Mouse (Mus musculus): ENCODE data around the gene Adamts6. TPM values are rescaled to one million over a fixed set of nuclear protein-coding genes. Genes with fewer than 3 reads are reported as not detected.

The Adamts6 gene
- polyA plus RNA-seq, 1 experiment from 2014 or later = 1.8 TPM

DNA sequence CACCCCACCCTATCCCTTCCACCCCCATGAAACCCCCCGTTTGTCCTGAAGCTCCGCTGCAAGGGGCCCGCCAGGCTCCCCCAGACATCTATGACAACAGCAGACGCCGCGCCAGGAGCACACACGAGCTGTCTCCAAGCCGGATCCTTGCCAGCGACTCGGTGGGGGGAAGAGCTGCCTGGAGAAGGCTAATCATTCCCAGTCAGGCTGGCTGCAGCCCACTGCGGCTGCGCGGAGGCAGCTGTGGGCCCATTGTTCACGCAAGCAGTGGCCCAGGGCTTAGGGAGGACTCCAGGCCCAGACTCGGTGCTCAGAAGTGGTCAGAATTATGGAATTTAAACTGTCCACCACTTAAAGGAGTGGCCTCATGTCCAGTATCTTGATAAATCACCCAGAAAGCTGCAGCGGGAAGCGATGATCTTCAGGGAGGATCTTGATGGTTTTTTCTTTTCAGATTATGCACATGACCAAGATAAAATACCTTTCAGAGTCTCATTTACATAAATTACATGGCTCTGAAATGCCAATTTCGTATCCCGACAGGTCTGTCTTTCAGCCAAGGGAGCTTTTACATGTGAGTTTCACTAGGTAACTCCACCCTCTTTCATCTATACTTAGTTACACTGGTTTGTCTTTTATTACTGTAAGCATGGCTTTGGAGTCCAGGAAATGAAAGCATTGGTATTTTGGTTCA lies 230.8 kb downstream of the Adamts6 start:
- H3K36me3 ChIP-seq (ENCODE audit: control insufficient read depth, insufficient read depth) = no peaks in the 10 kb centered on the region
- 3% methylated on average over 19 of the region's 19 CpGs for WGBS
- peak overlapping the region; percentile 39 for H3K4me3 ChIP-seq (replicated peaks; ENCODE audit: low read length)
- H3K27ac ChIP-seq (ENCODE audit: low read length) = peak overlapping the region; percentile 97
- peak overlapping the region; percentile 58 for H3K4me2 ChIP-seq (ENCODE audit: low read length)
- ATAC-seq = peak; percentile 97
- peaks cover 2% of the 10 kb centered on the region; the same call in 1 of the 2 replicates for H3K9me3 ChIP-seq (ENCODE audit: control insufficient read depth, low read length)
- no peaks in the 10 kb centered on the region for H3K27me3 ChIP-seq (replicated peaks; ENCODE audit: control insufficient read depth, insufficient read depth, low read length)
- H3K4me1 ChIP-seq (replicated peaks; ENCODE audit: control insufficient read depth, insufficient read depth, low read length) = peaks cover 15% of the 10 kb centered on the region
- peak overlapping the region; percentile 60 for H3K9ac ChIP-seq (replicated peaks; ENCODE audit: low read depth, low read length)

DNA sequence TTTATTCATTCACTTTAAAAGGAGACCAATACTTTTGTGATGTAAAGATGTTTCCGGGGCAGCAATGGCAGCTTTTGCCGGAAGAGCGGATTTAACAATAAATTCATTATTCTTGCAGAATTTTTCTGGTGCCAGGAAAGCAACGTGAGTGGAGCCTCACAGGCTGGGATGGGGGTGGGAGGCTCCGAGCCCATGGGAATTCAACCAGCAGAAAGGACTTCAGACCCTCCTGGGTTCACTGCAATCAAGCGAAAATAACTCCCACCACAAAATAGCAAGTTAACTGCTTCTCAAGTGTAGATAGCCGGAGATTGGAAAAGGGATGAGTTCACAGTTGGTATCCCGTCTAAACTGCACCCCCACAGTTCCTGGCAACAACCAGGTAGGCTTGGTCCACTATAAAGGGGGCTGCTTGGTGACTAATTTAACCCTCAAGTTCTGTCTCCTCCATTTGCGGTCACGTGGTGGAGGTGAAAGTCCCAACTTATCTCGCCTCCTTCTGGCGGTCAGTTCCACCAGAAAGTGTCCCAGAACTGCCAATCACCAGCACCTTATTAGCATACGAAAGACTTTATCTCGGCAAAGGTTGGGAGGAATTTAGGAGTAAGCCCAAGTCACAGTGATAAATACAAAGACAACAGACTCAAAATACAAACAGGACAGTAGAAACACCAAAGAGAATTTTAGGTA lies 231.5 kb downstream of the Adamts6 start:
- Histone ChIP-seq H3K36me3 (ENCODE audit: control insufficient read depth, insufficient read depth) (no peaks in the 10 kb centered on the region), H3K4me1 (replicated peaks; ENCODE audit: control insufficient read depth, insufficient read depth, low read length) (peaks cover 15% of the 10 kb centered on the region), H3K9me3 (ENCODE audit: control insufficient read depth, low read length) (peaks cover 2% of the 10 kb centered on the region; the same call in 1 of the 2 replicates), H3K27me3 (replicated peaks; ENCODE audit: control insufficient read depth, insufficient read depth, low read length) (no peaks in the 10 kb centered on the region), H3K4me2 (ENCODE audit: low read length) (peak overlapping the region; percentile 58), H3K9ac (replicated peaks; ENCODE audit: low read depth, low read length) (peak overlapping the region; percentile 60), H3K27ac (ENCODE audit: low read length) (peak overlapping the region; percentile 97), H3K4me3 (replicated peaks; ENCODE audit: low read length) (peak overlapping the region; percentile 39)
- ATAC-seq = peak; percentile 60
- 19% methylated on average over 14 of the region's 14 CpGs for WGBS

DNA sequence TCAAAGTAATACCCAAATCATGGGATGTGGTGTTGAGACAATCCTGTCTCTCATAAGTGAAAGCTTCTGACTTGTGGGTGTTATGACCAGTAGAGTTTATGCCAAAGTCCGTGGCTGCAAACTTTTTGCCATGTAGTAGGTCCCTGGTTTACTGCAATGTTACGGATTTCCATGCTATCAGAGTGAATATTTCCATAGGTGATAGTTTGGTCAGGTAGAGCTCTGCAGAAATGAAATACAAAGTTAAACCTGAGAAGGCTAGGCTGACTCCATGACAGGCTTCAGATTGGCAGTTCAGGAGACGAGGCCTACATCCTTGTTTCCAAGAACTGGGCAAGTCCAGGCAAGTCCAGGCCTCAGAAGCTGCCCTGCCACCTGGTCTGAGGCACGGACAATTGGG lies 232.3 kb downstream of the Adamts6 start:
- Histone ChIP-seq H3K27me3 (replicated peaks; ENCODE audit: control insufficient read depth, insufficient read depth, low read length) (no peaks in the 10 kb centered on the region), H3K27ac (ENCODE audit: low read length) (no peak overlapping the region), H3K36me3 (ENCODE audit: control insufficient read depth, insufficient read depth) (no peaks in the 10 kb centered on the region), H3K9ac (replicated peaks; ENCODE audit: low read depth, low read length) (no peak overlapping the region), H3K4me3 (replicated peaks; ENCODE audit: low read length) (no peak overlapping the region), H3K9me3 (ENCODE audit: control insufficient read depth, low read length) (peaks cover 4% of the 10 kb centered on the region; the same call in 1 of the 2 replicates), H3K4me2 (ENCODE audit: low read length) (no peak overlapping the region), H3K4me1 (replicated peaks; ENCODE audit: control insufficient read depth, insufficient read depth, low read length) (peaks cover 15% of the 10 kb centered on the region)
- 94% methylated on average over 4 of the region's 4 CpGs for WGBS
- ATAC-seq = no peak

DNA sequence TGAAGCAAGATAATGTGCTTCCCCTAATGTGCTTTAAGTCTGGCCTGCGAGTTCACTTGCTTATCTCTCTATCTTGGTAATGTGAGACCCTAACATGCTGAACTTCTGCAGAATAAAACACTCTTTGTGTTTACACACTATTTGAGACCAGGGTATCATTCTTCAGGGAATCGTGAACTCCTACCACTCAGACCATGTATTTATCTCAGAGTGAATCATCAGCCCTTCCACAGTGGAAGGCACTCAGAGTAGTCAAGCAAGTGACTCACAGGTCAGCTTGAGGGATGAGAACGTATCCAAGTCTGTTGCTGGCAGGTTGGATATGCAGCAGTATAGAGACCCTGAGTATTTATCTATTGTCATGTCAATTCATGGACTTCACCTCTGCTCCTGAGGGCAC lies 232.8 kb downstream of the Adamts6 start:
- Histone ChIP-seq H3K9me3 (ENCODE audit: control insufficient read depth, low read length) (peaks cover 4% of the 10 kb centered on the region; the same call in 1 of the 2 replicates), H3K36me3 (ENCODE audit: control insufficient read depth, insufficient read depth) (no peaks in the 10 kb centered on the region), H3K4me2 (ENCODE audit: low read length) (no peak overlapping the region), H3K9ac (replicated peaks; ENCODE audit: low read depth, low read length) (no peak overlapping the region), H3K27me3 (replicated peaks; ENCODE audit: control insufficient read depth, insufficient read depth, low read length) (no peaks in the 10 kb centered on the region), H3K4me3 (replicated peaks; ENCODE audit: low read length) (no peak overlapping the region), H3K4me1 (replicated peaks; ENCODE audit: control insufficient read depth, insufficient read depth, low read length) (peaks cover 15% of the 10 kb centered on the region), H3K27ac (ENCODE audit: low read length) (no peak overlapping the region)
- ATAC-seq = no peak
- WGBS = 86% methylated on average over 3 of the region's 3 CpGs

DNA sequence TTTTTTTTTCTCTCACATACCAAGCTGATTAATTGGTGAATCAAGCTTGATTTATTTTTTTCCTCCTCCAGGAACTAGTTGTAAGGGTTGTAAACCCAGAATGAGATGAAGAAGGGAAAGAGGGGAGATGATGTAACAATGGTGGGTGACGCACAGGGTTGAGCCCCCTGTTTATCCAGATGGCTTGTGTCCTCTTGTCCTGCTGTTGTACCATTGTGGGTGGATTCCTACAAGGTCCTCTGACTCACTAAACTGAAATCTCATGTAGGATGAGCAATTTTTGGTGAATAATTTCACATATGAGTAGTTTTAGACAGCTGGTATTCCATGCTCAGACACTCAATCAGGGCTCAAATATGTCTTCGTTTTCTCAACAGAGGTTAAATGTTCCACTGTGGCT lies 233.9 kb downstream of the Adamts6 start:
- no peak overlapping the region for H3K4me2 ChIP-seq (ENCODE audit: low read length)
- 95% methylated on average over 2 of the region's 2 CpGs for WGBS
- no peaks in the 10 kb centered on the region for H3K27me3 ChIP-seq (replicated peaks; ENCODE audit: control insufficient read depth, insufficient read depth, low read length)

DNA sequence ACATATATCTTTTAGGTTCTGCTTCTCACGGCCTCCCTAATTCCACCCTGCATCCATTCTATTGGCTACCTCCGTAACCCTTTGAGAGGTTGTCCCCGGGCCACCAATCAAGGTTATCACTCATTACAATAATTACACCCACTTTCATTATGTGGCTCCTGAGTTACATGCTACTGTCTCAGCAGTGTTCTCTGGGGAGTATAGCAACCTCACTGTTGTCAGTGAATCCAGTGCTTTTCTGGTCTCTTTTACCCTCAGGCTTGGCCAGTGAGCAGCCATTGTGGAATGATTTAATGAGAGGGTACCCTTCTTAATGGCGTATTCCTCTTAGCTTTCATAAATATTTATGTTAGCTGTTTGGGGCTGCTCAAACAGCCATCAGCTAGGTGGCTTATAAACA lies 238.0 kb downstream of the Adamts6 start:
- H3K9ac ChIP-seq (replicated peaks; ENCODE audit: low read depth, low read length) = no peak overlapping the region
- no peaks in the 10 kb centered on the region for H3K4me1 ChIP-seq (replicated peaks; ENCODE audit: control insufficient read depth, insufficient read depth, low read length)
- H3K9me3 ChIP-seq (ENCODE audit: control insufficient read depth, low read length) = peaks cover 4% of the 10 kb centered on the region; the same call in 1 of the 2 replicates
- H3K27ac ChIP-seq (ENCODE audit: low read length) = no peak overlapping the region
- no peak overlapping the region for H3K4me2 ChIP-seq (ENCODE audit: low read length)
- 76% methylated on average over 4 of the region's 4 CpGs for WGBS
- no peaks in the 10 kb centered on the region for H3K36me3 ChIP-seq (ENCODE audit: control insufficient read depth, insufficient read depth)
- no peak overlapping the region for H3K4me3 ChIP-seq (replicated peaks; ENCODE audit: low read length)
- H3K27me3 ChIP-seq (replicated peaks; ENCODE audit: control insufficient read depth, insufficient read depth, low read length) = no peaks in the 10 kb centered on the region
- no peak for ATAC-seq

More for the DNA sequence above, 233.9 kb downstream of the Adamts6 start:
- no peak overlapping the region for H3K9ac ChIP-seq (replicated peaks; ENCODE audit: low read depth, low read length)
- peaks cover 15% of the 10 kb centered on the region for H3K4me1 ChIP-seq (replicated peaks; ENCODE audit: control insufficient read depth, insufficient read depth, low read length)
- H3K36me3 ChIP-seq (ENCODE audit: control insufficient read depth, insufficient read depth) = no peaks in the 10 kb centered on the region
- ATAC-seq = no peak
- H3K9me3 ChIP-seq (ENCODE audit: control insufficient read depth, low read length) = peaks cover 4% of the 10 kb centered on the region; the same call in 1 of the 2 replicates
- no peak overlapping the region for H3K4me3 ChIP-seq (replicated peaks; ENCODE audit: low read length)
- H3K27ac ChIP-seq (ENCODE audit: low read length) = no peak overlapping the region

DNA sequence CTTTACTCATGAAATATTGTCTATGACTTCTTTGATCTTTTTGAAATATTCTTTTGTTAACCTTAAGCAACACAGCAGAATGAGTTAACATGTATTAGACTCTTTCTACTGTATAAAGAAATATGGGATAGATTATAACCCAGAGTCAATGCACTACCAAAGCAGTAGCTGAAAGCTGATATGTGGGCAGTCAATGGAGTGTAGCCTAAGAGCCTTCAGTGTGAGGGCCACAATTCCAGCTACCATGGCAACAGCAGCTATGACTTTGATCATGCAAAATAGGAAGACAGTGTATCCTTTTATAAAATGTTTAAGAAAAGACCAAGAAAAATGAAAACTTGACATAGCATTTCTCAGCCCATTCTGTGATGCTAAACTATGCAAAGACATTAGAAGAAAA lies 241.6 kb downstream of the Adamts6 start:
- no peak overlapping the region for H3K4me2 ChIP-seq (ENCODE audit: low read length)
- H3K9ac ChIP-seq (replicated peaks; ENCODE audit: low read depth, low read length) = no peak overlapping the region
- H3K4me1 ChIP-seq (replicated peaks; ENCODE audit: control insufficient read depth, insufficient read depth, low read length) = no peaks in the 10 kb centered on the region
- H3K4me3 ChIP-seq (replicated peaks; ENCODE audit: low read length) = no peak overlapping the region
- 0 out of 2 replicates have a peak, but pooled peaks cover 2% of the 10 kb centered on the region for H3K9me3 ChIP-seq (ENCODE audit: control insufficient read depth, low read length)
- H3K27me3 ChIP-seq (replicated peaks; ENCODE audit: control insufficient read depth, insufficient read depth, low read length) = no peaks in the 10 kb centered on the region
- no peak overlapping the region for H3K27ac ChIP-seq (ENCODE audit: low read length)
- H3K36me3 ChIP-seq (ENCODE audit: control insufficient read depth, insufficient read depth) = no peaks in the 10 kb centered on the region
- no peak for ATAC-seq

DNA sequence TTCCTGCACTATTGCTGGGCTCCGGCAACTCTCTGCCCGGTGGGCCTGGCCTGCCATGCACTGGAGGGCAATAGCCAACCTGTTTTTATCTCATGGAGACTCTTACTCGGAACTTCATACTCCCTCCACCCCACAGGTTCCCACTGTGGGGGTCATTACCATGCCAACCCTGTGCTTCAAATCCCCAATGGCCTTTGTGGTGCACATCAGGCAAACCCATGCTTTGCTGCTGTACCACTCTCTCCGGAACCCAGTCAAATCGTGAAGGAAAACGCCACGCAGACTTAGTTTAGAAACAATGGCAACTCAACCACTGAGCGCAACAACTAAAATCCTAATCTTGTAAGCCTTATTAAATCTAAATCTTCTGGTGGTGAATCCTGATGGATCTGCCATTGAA lies 244.2 kb downstream of the Adamts6 start:
- no peak overlapping the region for H3K4me3 ChIP-seq (replicated peaks; ENCODE audit: low read length)
- H3K4me2 ChIP-seq (ENCODE audit: low read length) = no peak overlapping the region
- no peaks in the 10 kb centered on the region for H3K9me3 ChIP-seq (ENCODE audit: control insufficient read depth, low read length)
- no peaks in the 10 kb centered on the region for H3K4me1 ChIP-seq (replicated peaks; ENCODE audit: control insufficient read depth, insufficient read depth, low read length)
- WGBS = 89% methylated on average over 8 of the region's 8 CpGs
- H3K27me3 ChIP-seq (replicated peaks; ENCODE audit: control insufficient read depth, insufficient read depth, low read length) = no peaks in the 10 kb centered on the region
- H3K9ac ChIP-seq (replicated peaks; ENCODE audit: low read depth, low read length) = no peak overlapping the region
- H3K36me3 ChIP-seq (ENCODE audit: control insufficient read depth, insufficient read depth) = no peaks in the 10 kb centered on the region
- no peak for ATAC-seq
- H3K27ac ChIP-seq (ENCODE audit: low read length) = no peak overlapping the region

DNA sequence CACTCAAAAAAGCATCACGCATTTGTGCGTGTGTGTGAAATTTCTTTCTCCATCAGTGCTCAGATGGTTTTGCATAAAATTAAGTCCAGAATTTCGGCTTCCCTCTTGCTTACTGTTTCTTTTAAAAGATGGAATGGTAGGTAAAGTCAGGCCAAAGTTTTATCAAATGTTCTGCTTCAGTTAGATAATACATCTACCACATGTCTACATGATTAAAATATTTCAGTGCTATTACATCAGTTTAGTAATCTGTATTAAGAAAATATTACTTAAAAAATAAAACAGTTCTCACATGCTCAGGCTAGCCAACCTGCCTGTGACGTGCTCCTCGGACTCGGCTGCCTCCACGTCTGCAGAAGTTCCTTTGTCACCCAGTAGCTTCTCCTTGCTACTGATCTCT lies 245.1 kb downstream of the Adamts6 start:
- no peak for ATAC-seq
- Histone ChIP-seq H3K9ac (replicated peaks; ENCODE audit: low read depth, low read length) (no peak overlapping the region), H3K36me3 (ENCODE audit: control insufficient read depth, insufficient read depth) (no peaks in the 10 kb centered on the region), H3K9me3 (ENCODE audit: control insufficient read depth, low read length) (no peaks in the 10 kb centered on the region), H3K4me2 (ENCODE audit: low read length) (no peak overlapping the region), H3K27me3 (replicated peaks; ENCODE audit: control insufficient read depth, insufficient read depth, low read length) (no peaks in the 10 kb centered on the region), H3K27ac (ENCODE audit: low read length) (no peak overlapping the region), H3K4me1 (replicated peaks; ENCODE audit: control insufficient read depth, insufficient read depth, low read length) (no peaks in the 10 kb centered on the region), H3K4me3 (replicated peaks; ENCODE audit: low read length) (no peak overlapping the region)
- 91% methylated on average over 7 of the region's 7 CpGs for WGBS

All from forebrain, embryonic 16.5 days (tissue).